Mouse (Mus musculus): Measurements from ENCODE around the gene Nup88. TPM values are rescaled to one million over a fixed set of nuclear protein-coding genes. Genes with fewer than 3 reads are reported as not detected.

Gene Nup88
- polyA plus RNA-seq, 1 experiment from 2014 or later: 193 TPM

DNA sequence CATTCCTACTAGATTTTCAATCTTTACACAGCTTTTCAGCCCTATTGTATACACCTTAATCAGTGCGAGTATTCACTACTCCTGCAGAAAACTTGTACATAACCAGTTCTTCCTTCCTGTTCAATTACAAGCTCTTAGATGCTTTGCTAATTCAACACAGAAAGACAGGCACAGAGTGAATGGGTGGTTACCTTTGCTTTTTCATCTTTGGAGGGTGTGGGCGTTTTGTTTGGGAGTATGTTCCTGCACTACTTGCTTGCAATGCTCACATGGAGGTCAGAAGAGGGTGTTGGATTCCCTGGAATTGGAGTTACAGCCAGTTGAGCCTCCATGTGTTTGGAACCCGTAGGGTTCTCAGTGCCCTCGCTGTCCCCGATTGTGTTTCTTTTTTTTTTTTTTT is 35.3 kb upstream of the Nup88 start:
- peak overlapping the region; percentile 19 for H3K4me3 ChIP-seq (ENCODE audit: low read depth, low read length)
- ATAC-seq (replicated peaks; ENCODE audit: insufficient number of reproducible peaks, low FRiP score, low TSS enrichment, low read depth) (no peak), DNase-seq (ENCODE audit: low spot score) (peak; percentile 7)
- no peaks in the 10 kb centered on the region for H3K27me3 ChIP-seq (ENCODE audit: control insufficient read depth, insufficient read depth, low read length)
- H3K36me3 ChIP-seq (replicated peaks; ENCODE audit: control insufficient read depth, insufficient read depth, low read depth, low read length): no peaks in the 10 kb centered on the region
- 0 out of 2 replicates have a peak overlapping the region, but pooled peaks have one; percentile 15 for H3K9ac ChIP-seq (replicated peaks; ENCODE audit: low read length)
- 65% methylated on average over 5 of the region's 5 CpGs for WGBS
- H3K4me2 ChIP-seq (ENCODE audit: low read depth, low read length): no peak overlapping the region
- no peaks in the 10 kb centered on the region for H3K4me1 ChIP-seq (ENCODE audit: control insufficient read depth, insufficient read depth, low read length)
- H3K27ac ChIP-seq (replicated peaks; ENCODE audit: low read depth, low read length): no peak overlapping the region
- no peaks in the 10 kb centered on the region for H3K9me3 ChIP-seq (replicated peaks; ENCODE audit: control insufficient read depth, low read length)

DNA sequence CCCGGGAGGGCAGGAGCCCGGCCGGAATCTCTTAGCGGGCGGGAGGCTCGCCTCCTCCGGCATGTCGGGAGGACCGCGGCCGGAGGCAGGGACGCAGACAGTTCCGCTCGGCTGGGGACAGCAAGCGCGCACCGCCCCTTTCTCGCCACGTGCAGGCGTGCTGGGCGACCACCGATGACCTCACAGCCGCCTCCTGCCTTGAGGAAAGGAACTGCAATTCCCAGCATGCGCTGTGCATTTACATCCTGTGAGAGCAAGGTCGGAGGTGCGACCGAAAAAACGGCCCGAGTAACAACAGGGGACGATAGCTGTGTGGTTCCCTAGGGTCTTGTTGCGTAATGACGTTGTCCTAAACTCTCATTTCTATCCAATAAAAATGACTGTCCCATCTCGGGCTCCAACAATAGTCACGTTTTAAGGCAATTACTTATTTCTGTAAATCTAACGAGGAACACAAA is 34.6 kb upstream of the Nup88 start, which contains the start of gene Dhx33:
Dhx33 (minus strand) TSS at position 122 of the 458 bp plus-strand sequence.
- peak; percentile 98 for DNase-seq (ENCODE audit: low spot score)
- no peaks in the 10 kb centered on the region for H3K36me3 ChIP-seq (replicated peaks; ENCODE audit: control insufficient read depth, insufficient read depth, low read depth, low read length)
- 1% methylated on average over 35 of the region's 35 CpGs for WGBS
- H3K9me3 ChIP-seq (replicated peaks; ENCODE audit: control insufficient read depth, low read length): no peaks in the 10 kb centered on the region
- H3K27ac ChIP-seq (replicated peaks; ENCODE audit: low read depth, low read length): peak within 1 kb of the TSS; percentile 65
- no peaks in the 10 kb centered on the region for H3K4me1 ChIP-seq (ENCODE audit: control insufficient read depth, insufficient read depth, low read length)
- peak within 1 kb of the TSS; percentile 95 for H3K4me3 ChIP-seq (ENCODE audit: low read depth, low read length)
- H3K9ac ChIP-seq (replicated peaks; ENCODE audit: low read length): peak within 1 kb of the TSS; percentile 75
- H3K27me3 ChIP-seq (ENCODE audit: control insufficient read depth, insufficient read depth, low read length): no peaks in the 10 kb centered on the region
- H3K4me2 ChIP-seq (ENCODE audit: low read depth, low read length): peak within 1 kb of the TSS; percentile 64
- peak; percentile 97 for ATAC-seq (replicated peaks; ENCODE audit: insufficient number of reproducible peaks, low FRiP score, low TSS enrichment, low read depth)

DNA sequence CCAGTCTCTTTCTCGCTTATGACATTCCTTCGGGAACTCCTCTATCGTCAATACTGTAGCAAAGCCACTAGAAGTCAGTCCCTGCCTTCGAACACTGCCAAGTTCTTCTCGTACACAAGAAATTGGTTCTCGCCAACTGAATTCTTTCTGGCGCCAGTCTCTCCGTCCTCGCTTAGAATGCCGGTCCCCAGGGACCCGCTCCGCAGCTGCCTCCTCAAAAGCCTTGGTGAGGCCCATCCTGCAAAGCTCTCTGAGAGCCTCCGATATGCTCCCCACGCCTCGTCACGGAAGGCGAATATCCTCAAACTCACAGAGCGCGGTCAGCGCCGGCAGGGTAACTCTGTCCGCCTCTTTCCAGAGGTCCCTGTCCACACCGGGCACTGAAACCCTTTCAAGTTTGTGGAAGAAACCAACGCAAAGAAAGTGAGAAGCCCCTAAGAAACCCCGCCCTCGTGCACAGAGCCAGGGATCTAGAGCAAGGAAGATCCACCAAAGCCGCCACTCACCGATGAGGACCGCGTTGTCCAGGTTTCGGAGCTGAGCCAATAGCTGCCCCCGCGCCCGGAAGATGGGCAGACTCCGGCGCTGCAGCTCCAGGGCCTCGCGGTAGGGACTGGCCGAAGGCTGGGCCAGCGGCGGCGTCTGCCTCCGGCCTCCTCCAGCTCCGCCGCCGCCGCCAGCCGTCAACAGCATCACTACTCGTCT is 34.0 kb upstream of the Nup88 start:
- no peaks in the 10 kb centered on the region for H3K36me3 ChIP-seq (replicated peaks; ENCODE audit: control insufficient read depth, insufficient read depth, low read depth, low read length)
- H3K9ac ChIP-seq (replicated peaks; ENCODE audit: low read length): peak overlapping the region; percentile 75
- no peaks in the 10 kb centered on the region for H3K4me1 ChIP-seq (ENCODE audit: control insufficient read depth, insufficient read depth, low read length)
- H3K4me2 ChIP-seq (ENCODE audit: low read depth, low read length): peak overlapping the region; percentile 64
- peak overlapping the region; percentile 95 for H3K4me3 ChIP-seq (ENCODE audit: low read depth, low read length)
- H3K9me3 ChIP-seq (replicated peaks; ENCODE audit: control insufficient read depth, low read length): no peaks in the 10 kb centered on the region
- WGBS: under 1% methylated on average over 49 of the region's 49 CpGs
- H3K27me3 ChIP-seq (ENCODE audit: control insufficient read depth, insufficient read depth, low read length): no peaks in the 10 kb centered on the region
- ATAC-seq (replicated peaks; ENCODE audit: insufficient number of reproducible peaks, low FRiP score, low TSS enrichment, low read depth): peak; percentile 85
- H3K27ac ChIP-seq (replicated peaks; ENCODE audit: low read depth, low read length): peak overlapping the region; percentile 65
- DNase-seq (ENCODE audit: low spot score): peak; percentile 60

DNA sequence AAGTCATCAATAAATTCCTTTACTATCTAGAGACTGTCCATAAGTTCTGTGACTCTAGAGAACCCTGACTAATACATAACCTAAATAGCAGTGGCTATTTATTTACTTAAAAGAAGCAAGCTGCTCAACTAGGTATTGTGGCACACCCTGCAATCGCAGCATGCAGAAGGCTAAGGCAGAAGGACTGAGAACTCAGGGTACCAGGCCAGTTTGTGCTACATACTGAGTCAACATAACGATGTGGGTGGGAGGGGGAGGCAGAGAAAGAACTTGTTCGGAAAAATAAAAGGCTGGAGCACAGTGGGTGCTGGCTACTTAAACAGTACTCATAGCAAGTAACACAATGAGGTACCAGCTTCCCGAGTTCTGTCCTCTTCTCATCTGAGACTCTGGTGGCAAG is 31.4 kb upstream of the Nup88 start:
- 81% methylated on average over 4 of the region's 4 CpGs for WGBS
- ATAC-seq (replicated peaks; ENCODE audit: insufficient number of reproducible peaks, low FRiP score, low TSS enrichment, low read depth): no peak

DNA sequence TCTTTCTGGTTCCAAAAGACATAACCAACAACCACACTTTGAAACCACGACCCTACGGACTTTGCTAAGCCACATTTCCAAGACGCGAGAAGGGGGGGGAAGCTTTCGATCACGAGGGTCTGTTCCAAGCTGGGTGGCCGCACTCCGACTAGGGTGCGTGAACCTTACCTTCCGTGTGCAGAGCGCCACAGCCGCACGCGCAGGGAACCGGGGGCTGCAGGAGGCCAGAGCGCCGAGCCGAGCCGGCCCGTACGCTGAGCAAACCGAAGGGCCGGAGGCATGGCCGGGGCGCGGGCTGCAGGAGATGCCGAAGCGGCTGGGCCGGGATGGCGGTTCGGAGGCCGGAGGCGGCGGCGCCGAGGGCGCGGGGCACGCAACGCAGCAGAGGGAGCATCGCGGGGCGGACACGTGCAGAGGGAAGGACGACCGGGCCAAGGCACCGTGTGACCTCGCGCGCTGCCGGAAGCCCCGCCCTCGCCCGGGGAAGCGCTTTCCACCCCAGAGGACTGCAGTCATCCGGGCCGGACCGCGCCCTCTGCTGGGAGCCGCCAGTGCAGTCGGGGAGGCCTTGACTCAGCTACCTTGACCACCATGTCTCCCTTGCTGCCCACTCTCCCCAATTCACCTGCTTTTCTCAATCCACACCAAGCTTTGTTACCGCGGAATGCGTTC is 12.9 kb upstream of the Nup88 start, which contains the start of gene C1qbp:
C1qbp (minus strand) TSS at position 470 of the 672 bp plus-strand sequence.
- Histone ChIP-seq H3K4me1 (ENCODE audit: control insufficient read depth, insufficient read depth, low read length) (peaks cover 2% of the 10 kb centered on the region; the same call in 1 of the 2 replicates), H3K4me2 (ENCODE audit: low read depth, low read length) (peak within 1 kb of the TSS; percentile 73), H3K36me3 (replicated peaks; ENCODE audit: control insufficient read depth, insufficient read depth, low read depth, low read length) (peaks cover 13% of the 10 kb centered on the region), H3K9me3 (replicated peaks; ENCODE audit: control insufficient read depth, low read length) (no peaks in the 10 kb centered on the region), H3K27me3 (ENCODE audit: control insufficient read depth, insufficient read depth, low read length) (no peaks in the 10 kb centered on the region), H3K4me3 (ENCODE audit: low read depth, low read length) (peak within 1 kb of the TSS; percentile 96), H3K27ac (replicated peaks; ENCODE audit: low read depth, low read length) (0 out of 2 replicates have a peak within 1 kb of the TSS, but pooled peaks have one; percentile 59), H3K9ac (replicated peaks; ENCODE audit: low read length) (peak within 1 kb of the TSS; percentile 92)
- DNase-seq (ENCODE audit: low spot score) (peak; percentile 92), ATAC-seq (replicated peaks; ENCODE audit: insufficient number of reproducible peaks, low FRiP score, low TSS enrichment, low read depth) (peak; percentile 94)
- WGBS: under 1% methylated on average over 39 of the region's 64 CpGs

More for the DNA sequence above, 31.4 kb upstream of the Nup88 start:
- H3K9me3 ChIP-seq (replicated peaks; ENCODE audit: control insufficient read depth, low read length): no peaks in the 10 kb centered on the region
- no peak overlapping the region for H3K4me3 ChIP-seq (ENCODE audit: low read depth, low read length)
- no peak for DNase-seq (ENCODE audit: low spot score)
- H3K4me1 ChIP-seq (ENCODE audit: control insufficient read depth, insufficient read depth, low read length): no peaks in the 10 kb centered on the region
- no peak overlapping the region for H3K27ac ChIP-seq (replicated peaks; ENCODE audit: low read depth, low read length)
- H3K4me2 ChIP-seq (ENCODE audit: low read depth, low read length): no peak overlapping the region
- no peak overlapping the region for H3K9ac ChIP-seq (replicated peaks; ENCODE audit: low read length)
- H3K36me3 ChIP-seq (replicated peaks; ENCODE audit: control insufficient read depth, insufficient read depth, low read depth, low read length): no peaks in the 10 kb centered on the region
- H3K27me3 ChIP-seq (ENCODE audit: control insufficient read depth, insufficient read depth, low read length): no peaks in the 10 kb centered on the region

DNA sequence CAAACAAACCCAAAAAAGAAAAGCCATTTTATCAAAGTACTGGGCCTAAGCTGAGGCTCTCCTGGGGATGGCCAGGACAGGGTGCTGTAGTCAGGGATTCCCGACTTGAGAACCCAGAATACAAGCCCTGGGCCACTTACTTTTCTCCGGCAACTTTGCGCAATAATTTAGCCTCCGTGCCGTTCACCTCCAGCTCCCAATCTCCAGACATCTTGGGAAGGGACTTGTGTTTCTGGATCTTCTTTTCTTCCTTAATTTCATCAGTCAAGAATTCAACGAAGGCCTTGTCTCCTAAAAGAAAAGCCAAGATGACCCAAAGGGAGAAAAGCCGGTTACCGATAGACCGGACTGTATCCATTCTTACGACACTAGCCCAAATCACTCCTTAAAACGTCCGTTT is 12.3 kb upstream of the Nup88 start:
- Histone ChIP-seq H3K27me3 (ENCODE audit: control insufficient read depth, insufficient read depth, low read length) (no peaks in the 10 kb centered on the region), H3K4me2 (ENCODE audit: low read depth, low read length) (peak overlapping the region; percentile 73), H3K4me1 (ENCODE audit: control insufficient read depth, insufficient read depth, low read length) (peaks cover 2% of the 10 kb centered on the region; the same call in 1 of the 2 replicates), H3K27ac (replicated peaks; ENCODE audit: low read depth, low read length) (no peak overlapping the region), H3K9me3 (replicated peaks; ENCODE audit: control insufficient read depth, low read length) (no peaks in the 10 kb centered on the region), H3K4me3 (ENCODE audit: low read depth, low read length) (peak overlapping the region; percentile 96), H3K36me3 (replicated peaks; ENCODE audit: control insufficient read depth, insufficient read depth, low read depth, low read length) (peaks cover 14% of the 10 kb centered on the region), H3K9ac (replicated peaks; ENCODE audit: low read length) (peak overlapping the region; percentile 92)
- 8% methylated on average over 12 of the region's 12 CpGs for WGBS
- DNase-seq (ENCODE audit: low spot score) (no peak), ATAC-seq (replicated peaks; ENCODE audit: insufficient number of reproducible peaks, low FRiP score, low TSS enrichment, low read depth) (no peak)

DNA sequence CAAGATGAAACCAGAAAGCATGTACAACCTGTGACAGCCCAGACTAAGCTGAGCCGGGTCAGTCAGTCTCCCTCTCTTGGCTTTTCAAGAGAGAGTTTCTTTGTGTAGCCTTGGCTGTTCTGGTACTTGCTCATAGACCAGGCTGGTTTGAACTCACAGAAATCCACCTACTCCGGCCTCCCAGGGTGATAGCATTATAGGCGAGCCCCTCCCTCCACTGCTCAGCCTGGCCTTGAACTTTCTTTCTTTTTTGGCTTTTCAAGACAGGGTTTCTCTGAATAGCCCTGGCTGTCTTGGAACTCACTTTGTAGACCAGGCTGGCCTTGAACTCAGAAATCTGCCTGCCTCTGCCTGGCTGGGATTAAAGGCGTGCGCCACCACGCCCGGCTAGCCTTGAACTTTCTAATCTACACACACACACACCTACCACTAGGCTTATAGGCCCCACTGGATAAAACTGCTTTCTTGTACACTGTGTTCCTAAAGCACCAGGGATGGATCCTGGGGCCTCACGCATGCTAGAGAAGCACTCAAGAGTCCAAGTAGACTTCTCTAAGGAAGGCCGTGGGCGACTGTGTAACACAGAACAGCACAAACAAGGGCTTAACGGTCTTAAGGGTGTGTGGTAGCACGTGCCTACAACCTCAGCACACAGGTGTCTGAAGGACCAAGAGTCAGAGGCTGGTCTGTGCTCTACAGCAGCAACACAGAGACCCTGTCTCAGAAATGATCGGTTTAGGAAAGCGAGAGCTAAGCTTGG is 11.2 kb upstream of the Nup88 start:
- Histone ChIP-seq H3K36me3 (replicated peaks; ENCODE audit: control insufficient read depth, insufficient read depth, low read depth, low read length) (peaks cover 17% of the 10 kb centered on the region), H3K9me3 (replicated peaks; ENCODE audit: control insufficient read depth, low read length) (no peaks in the 10 kb centered on the region), H3K9ac (replicated peaks; ENCODE audit: low read length) (no peak overlapping the region), H3K4me3 (ENCODE audit: low read depth, low read length) (no peak overlapping the region), H3K27me3 (ENCODE audit: control insufficient read depth, insufficient read depth, low read length) (no peaks in the 10 kb centered on the region), H3K27ac (replicated peaks; ENCODE audit: low read depth, low read length) (no peak overlapping the region), H3K4me2 (ENCODE audit: low read depth, low read length) (no peak overlapping the region; the same call in 1 of the 2 replicates), H3K4me1 (ENCODE audit: control insufficient read depth, insufficient read depth, low read length) (peaks cover 2% of the 10 kb centered on the region; the same call in 1 of the 2 replicates)
- 91% methylated on average over 14 of the region's 14 CpGs for WGBS
- DNase-seq (ENCODE audit: low spot score) (no peak), ATAC-seq (replicated peaks; ENCODE audit: insufficient number of reproducible peaks, low FRiP score, low TSS enrichment, low read depth) (no peak)

Measured in embryonic facial prominence, embryonic 11.5 days (tissue).